ENCODE assay signal across 10 mouse cellular contexts in genomic region chr3:122471017-122471721, GRCm38 (mm10).
DNase-seq lines count a peak whose midpoint lies in the region; ATAC-seq and TF ChIP-seq lines count a peak whose summit lies in the region.
"Had no signal": no experiment of that assay in that cellular context is flagged by ENCODE, and none has a peak within 500 bp of the region (broad histone marks: within the 10 kb centered on the region; RNA-seq: fewer than 3 reads in every experiment).

No protein-coding gene starts in this region.

- no peak overlapping the region for H3K4me3 ChIP-seq in left cerebral cortex, adult 2 months
- H3K4me3 ChIP-seq in hindbrain, postnatal 0 days (ENCODE audit: low read length), result no peak overlapping the region
- no peak overlapping the region for H3K4me3 ChIP-seq in stomach, embryonic 14.5 days (ENCODE audit: low read depth, low read length)
- H3K4me3 ChIP-seq: hindbrain, embryonic 15.5 days; liver, embryonic 15.5 days had no signal

- 0 out of 2 replicates have a peak, but pooled peaks have one; percentile 14 for ATAC-seq in hindbrain, postnatal 0 days
- ATAC-seq in stomach, embryonic 14.5 days (ENCODE audit: insufficient number of reproducible peaks, insufficient read depth, low FRiP score, low read depth), result no peak; the same call in 1 of the 2 replicates

- no peak overlapping the region for H3K4me2 ChIP-seq in hindbrain, postnatal 0 days (ENCODE audit: low read depth, low read length)
- H3K4me2 ChIP-seq in stomach, embryonic 14.5 days (replicated peaks; ENCODE audit: low read depth, low read length), result no peak overlapping the region
- H3K4me2 ChIP-seq: hindbrain, embryonic 15.5 days; liver, embryonic 15.5 days had no signal

- no peak for DNase-seq in left cerebral cortex, adult 2 months (ENCODE audit: extremely low spot score in 1 of 2, low spot score in 2 of 2)
- no peak for DNase-seq in left cerebral cortex, adult 9 months (ENCODE audit: low spot score in 2 of 2)
- peak; percentile 60 for DNase-seq in adrenal gland, postnatal 10 days
- peak; percentile 41 for DNase-seq in hindbrain, postnatal 0 days (ENCODE audit: low spot score)
- DNase-seq in urinary bladder, postnatal 25 days (ENCODE audit: low spot score), result no peak
- DNase-seq in thymus, postnatal 0 days (ENCODE audit: low spot score), result no peak
- DNase-seq: thymus, postnatal 4 days had no signal

- no peak for TF ChIP-seq CTCF in left cerebral cortex, adult 2 months (IDR thresholded peaks at IDR 0.05)
- TF ChIP-seq CTCF in hindbrain, postnatal 0 days (IDR thresholded peaks at IDR 0.05; ENCODE audit: low read depth), result no peak

- H3K9ac ChIP-seq in hindbrain, postnatal 0 days (replicated peaks; ENCODE audit: low read length), result no peak overlapping the region
- 0 out of 2 replicates have a peak overlapping the region, but pooled peaks have one; percentile 14 for H3K9ac ChIP-seq in stomach, embryonic 14.5 days (replicated peaks; ENCODE audit: low read depth, low read length)
- H3K9ac ChIP-seq: hindbrain, embryonic 15.5 days; liver, embryonic 15.5 days had no signal

- no peaks in the 10 kb centered on the region for H3K36me3 ChIP-seq in hindbrain, postnatal 0 days (ENCODE audit: insufficient read depth, low read length)
- H3K36me3 ChIP-seq in stomach, embryonic 14.5 days (ENCODE audit: control insufficient read depth, insufficient read depth, low read length), result no peaks in the 10 kb centered on the region
- H3K36me3 ChIP-seq: hindbrain, embryonic 15.5 days; liver, embryonic 15.5 days had no signal

- H3K4me1 ChIP-seq in hindbrain, postnatal 0 days (ENCODE audit: insufficient read depth, low read length), result peaks cover 11% of the 10 kb centered on the region
- peaks cover 27% of the 10 kb centered on the region; the same call in 1 of the 2 replicates for H3K4me1 ChIP-seq in stomach, embryonic 14.5 days (ENCODE audit: control insufficient read depth, insufficient read depth, low read length)

- 58% methylated on average over 12 of the region's 12 CpGs for WGBS in hindbrain, postnatal 0 days
- 62% methylated on average over 12 of the region's 12 CpGs for WGBS in stomach, embryonic 14.5 days

- no peaks in the 10 kb centered on the region for H3K9me3 ChIP-seq in hindbrain, postnatal 0 days (ENCODE audit: low read length)
- no peaks in the 10 kb centered on the region for H3K9me3 ChIP-seq in stomach, embryonic 14.5 days (ENCODE audit: control insufficient read depth, low read depth, low read length)
- H3K9me3 ChIP-seq: hindbrain, embryonic 15.5 days; liver, embryonic 15.5 days had no signal

- H3K27me3 ChIP-seq in hindbrain, postnatal 0 days (ENCODE audit: insufficient read depth, low read length), result no peaks in the 10 kb centered on the region
- H3K27me3 ChIP-seq in stomach, embryonic 14.5 days (ENCODE audit: control insufficient read depth, insufficient read depth, low read length), result no peaks in the 10 kb centered on the region
- H3K27me3 ChIP-seq: hindbrain, embryonic 15.5 days; liver, embryonic 15.5 days had no signal

- intact Hi-C loops in left cerebral cortex, adult 2 months (cut with DNase I), result no loop called here

- H3K27ac ChIP-seq in left cerebral cortex, adult 2 months, result peak overlapping the region; percentile 71
- no peak overlapping the region for H3K27ac ChIP-seq in hindbrain, postnatal 0 days
- peak overlapping the region; percentile 63; the same call in 1 of the 2 replicates for H3K27ac ChIP-seq in stomach, embryonic 14.5 days (ENCODE audit: low read length)
- H3K27ac ChIP-seq: hindbrain, embryonic 15.5 days; liver, embryonic 15.5 days had no signal

Comparison
In these comparisons a context has a peak if more than half of its experiments do, and no peak if none do; other contexts are left out.
1. DNase-seq: peak in adrenal gland, postnatal 10 days (single experiment) and hindbrain, postnatal 0 days (single experiment); none in left cerebral cortex, adult 2 months (0 of 2), left cerebral cortex, adult 9 months (0 of 2), urinary bladder, postnatal 25 days (single experiment) and thymus, postnatal 0 days (single experiment).